Mouse (Mus musculus) ES-Bruce4 (cell line): ENCODE results near the gene Zc3h4. TPM values are rescaled to one million over a fixed set of nuclear protein-coding genes. Genes with fewer than 3 reads are reported as not detected.

ENCODE experiments used
- H3K27ac ChIP-seq: 2 replicates; pipeline ENCODE4 v1.5.1; 2012; ENCODE audit warnings: low read length, inconsistent platforms; ENCODE audit not compliant: insufficient read depth
- H3K27me3 ChIP-seq: 2 replicates; pipeline ENCODE4 v1.6.1; 2012; ENCODE audit warnings: mild to moderate bottlenecking, low read length, inconsistent platforms; ENCODE audit not compliant: control insufficient read depth, poor library complexity, insufficient read depth, severe bottlenecking
- H3K36me3 ChIP-seq: 2 replicates; pipeline ENCODE4 v1.6.1; 2012; ENCODE audit warnings: inconsistent platforms, mild to moderate bottlenecking, low read length, moderate library complexity; ENCODE audit not compliant: control insufficient read depth, poor library complexity, insufficient read depth, severe bottlenecking
- H3K4me1 ChIP-seq: one replicate; pipeline ENCODE4 v1.8.1; 2011; ENCODE audit warnings: low read length; ENCODE audit not compliant: control insufficient read depth, insufficient read depth
- H3K4me3 ChIP-seq: 2 replicates; pipeline ENCODE4 v1.5.1; 2011; ENCODE audit warnings: low read depth, mild to moderate bottlenecking, low read length
- H3K9ac ChIP-seq: 2 replicates; pipeline ENCODE4 v1.6.1; 2012; ENCODE audit warnings: low read depth, mild to moderate bottlenecking, inconsistent platforms; ENCODE audit not compliant: poor library complexity, severe bottlenecking
- H3K9me3 ChIP-seq: replicated peaks from 2 replicates; pipeline ENCODE4 v1.6.1; 2012; ENCODE audit warnings: mild to moderate bottlenecking, low read length, inconsistent platforms; ENCODE audit not compliant: control insufficient read depth, poor library complexity, insufficient read depth, severe bottlenecking
- CTCF ChIP-seq: IDR thresholded peaks from one replicate; pipeline ENCODE4 v1.8.1; 2011; ENCODE audit warnings: low read depth, low read length
- EP300 ChIP-seq: IDR thresholded peaks from 2 replicates; pipeline ENCODE4 v1.6.1; 2011; ENCODE audit warnings: low read depth, low read length; ENCODE audit not compliant: insufficient read depth
- POLR2A ChIP-seq: IDR thresholded peaks from one replicate; pipeline ENCODE4 v1.8.1; 2011; ENCODE audit warnings: low read length; ENCODE audit not compliant: insufficient read depth
- polyA plus RNA-seq: library from polyadenylated mRNA; stranded (reverse); fragments of >200 nt; gene quantifications from 2 replicates; pipeline ENCODE4 v1.2.4, GENCODE M21; 2011; ENCODE audit warnings: low read depth; ENCODE audit not compliant: missing spikeins, insufficient read depth, insufficient read length

The Zc3h4 gene
- polyA plus RNA-seq, 1 experiment: 48.3 TPM

DNA sequence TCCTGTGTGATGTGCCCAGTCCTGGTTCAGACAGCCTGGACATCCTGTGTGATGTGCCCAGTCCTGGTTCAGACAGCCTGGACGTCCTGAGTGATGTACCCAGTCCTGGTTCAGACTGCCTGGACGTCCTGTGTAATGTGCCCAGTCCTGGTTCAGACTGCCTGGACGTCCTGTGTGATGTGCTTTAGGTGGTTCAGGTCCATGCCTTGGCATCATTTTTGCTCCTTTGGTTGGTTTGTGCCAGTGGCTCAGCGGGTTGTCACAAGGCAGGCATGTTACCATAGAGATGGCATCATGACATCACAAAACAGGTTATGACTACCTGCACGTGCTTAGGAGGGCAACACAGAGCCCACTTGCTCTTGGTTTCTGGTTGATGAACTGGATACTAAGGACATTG, 10.4 kb downstream of the Zc3h4 start:
- no peak overlapping the region for H3K4me3 ChIP-seq
- no peaks in the 10 kb centered on the region for H3K9me3 ChIP-seq
- no peak for TF ChIP-seq EP300
- no peak for TF ChIP-seq POLR2A
- TF ChIP-seq CTCF: no peak
- H3K4me1 ChIP-seq: peaks cover 5% of the 10 kb centered on the region
- no peak overlapping the region for H3K27ac ChIP-seq
- no peaks in the 10 kb centered on the region for H3K27me3 ChIP-seq
- no peak overlapping the region for H3K9ac ChIP-seq
- H3K36me3 ChIP-seq: no peaks in the 10 kb centered on the region

DNA sequence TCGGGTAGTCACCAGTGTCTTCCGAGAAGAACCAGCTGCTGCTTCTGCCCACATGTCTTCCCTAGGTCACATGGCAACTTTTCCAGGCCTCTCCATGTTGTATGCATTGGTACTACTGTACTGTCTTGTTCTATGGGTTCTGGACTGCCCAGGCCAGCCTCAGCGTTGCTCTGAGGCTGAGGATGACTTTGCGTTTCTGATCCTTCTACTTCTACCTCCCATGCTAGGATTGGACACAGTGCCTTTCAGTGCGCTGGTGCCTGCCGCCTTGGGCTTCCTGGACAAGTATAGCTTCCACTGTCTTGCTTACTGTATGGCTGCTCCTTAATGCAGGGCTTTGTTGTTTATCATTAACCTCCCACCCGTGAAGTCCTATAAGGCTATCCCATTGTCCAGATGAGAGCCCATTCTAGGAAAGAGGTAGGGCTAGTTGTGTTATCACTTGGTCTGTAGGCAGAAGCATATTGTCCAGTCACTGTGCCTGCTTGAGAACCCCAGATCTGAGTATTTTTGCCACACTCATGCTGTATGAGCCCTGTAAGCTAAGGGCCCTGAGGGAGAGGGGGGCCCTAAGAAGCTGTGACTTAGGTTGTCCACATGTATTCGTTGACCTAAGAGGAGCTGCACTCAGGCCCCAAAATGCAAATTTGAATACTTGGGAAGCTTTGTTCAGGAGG, 11.6 kb downstream of the Zc3h4 start:
- Histone ChIP-seq H3K27me3 (no peaks in the 10 kb centered on the region), H3K36me3 (peaks cover 7% of the 10 kb centered on the region), H3K4me1 (peaks cover 5% of the 10 kb centered on the region), H3K9me3 (no peaks in the 10 kb centered on the region), H3K9ac (no peak overlapping the region), H3K27ac (no peak overlapping the region), H3K4me3 (no peak overlapping the region)
- no peak for TF ChIP-seq EP300
- TF ChIP-seq CTCF: no peak
- no peak for TF ChIP-seq POLR2A

DNA sequence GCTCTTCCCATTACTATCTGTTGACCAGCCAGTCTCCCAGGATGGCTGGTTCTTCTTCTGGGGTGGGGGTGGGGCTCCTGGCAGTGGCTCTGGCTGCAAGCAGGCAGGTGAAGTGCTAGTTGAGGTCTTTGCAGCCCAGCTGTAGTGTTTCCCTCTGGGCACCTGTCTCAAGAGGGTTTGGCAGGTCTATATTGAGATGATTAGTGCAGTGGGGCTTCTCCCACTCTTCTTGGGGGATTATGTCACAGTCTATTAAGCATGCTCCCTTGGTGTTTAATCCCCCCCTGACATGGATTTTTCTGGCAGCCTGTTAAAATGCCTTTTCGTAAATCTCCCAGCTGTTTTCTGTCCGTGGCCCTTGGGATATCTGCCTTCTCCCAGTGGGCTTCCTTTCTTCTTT, 12.2 kb downstream of the Zc3h4 start:
- Histone ChIP-seq H3K4me1 (peaks cover 5% of the 10 kb centered on the region), H3K27ac (no peak overlapping the region), H3K4me3 (no peak overlapping the region), H3K27me3 (no peaks in the 10 kb centered on the region), H3K36me3 (peaks cover 12% of the 10 kb centered on the region), H3K9me3 (no peaks in the 10 kb centered on the region), H3K9ac (no peak overlapping the region)
- no peak for TF ChIP-seq EP300
- no peak for TF ChIP-seq CTCF
- TF ChIP-seq POLR2A: no peak

DNA sequence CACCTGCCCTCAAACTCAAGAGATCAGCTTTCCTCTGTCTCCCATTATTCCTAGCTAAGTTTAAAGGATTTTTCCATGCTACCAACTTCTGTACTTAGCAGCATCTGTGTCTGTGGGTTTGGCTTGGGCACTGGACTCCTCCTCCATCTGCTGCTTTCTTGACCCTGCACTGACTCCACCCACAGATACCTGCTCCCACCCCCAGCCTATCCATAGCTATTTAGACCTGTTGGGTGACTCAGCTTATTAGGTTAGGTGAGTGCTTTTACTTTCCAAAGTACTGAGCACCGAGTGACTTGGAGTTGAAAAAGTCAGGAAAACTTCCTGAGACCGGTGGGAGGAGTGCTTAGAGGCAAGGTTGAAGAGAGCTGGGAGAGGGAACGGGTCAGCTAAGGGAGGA, 14.7 kb downstream of the Zc3h4 start:
- Histone ChIP-seq H3K36me3 (peaks cover 23% of the 10 kb centered on the region), H3K9ac (no peak overlapping the region), H3K27me3 (no peaks in the 10 kb centered on the region), H3K27ac (peak overlapping the region; percentile 88), H3K9me3 (no peaks in the 10 kb centered on the region), H3K4me3 (no peak overlapping the region), H3K4me1 (peaks cover 5% of the 10 kb centered on the region)
- TF ChIP-seq POLR2A (no peak), CTCF (no peak), EP300 (no peak)

DNA sequence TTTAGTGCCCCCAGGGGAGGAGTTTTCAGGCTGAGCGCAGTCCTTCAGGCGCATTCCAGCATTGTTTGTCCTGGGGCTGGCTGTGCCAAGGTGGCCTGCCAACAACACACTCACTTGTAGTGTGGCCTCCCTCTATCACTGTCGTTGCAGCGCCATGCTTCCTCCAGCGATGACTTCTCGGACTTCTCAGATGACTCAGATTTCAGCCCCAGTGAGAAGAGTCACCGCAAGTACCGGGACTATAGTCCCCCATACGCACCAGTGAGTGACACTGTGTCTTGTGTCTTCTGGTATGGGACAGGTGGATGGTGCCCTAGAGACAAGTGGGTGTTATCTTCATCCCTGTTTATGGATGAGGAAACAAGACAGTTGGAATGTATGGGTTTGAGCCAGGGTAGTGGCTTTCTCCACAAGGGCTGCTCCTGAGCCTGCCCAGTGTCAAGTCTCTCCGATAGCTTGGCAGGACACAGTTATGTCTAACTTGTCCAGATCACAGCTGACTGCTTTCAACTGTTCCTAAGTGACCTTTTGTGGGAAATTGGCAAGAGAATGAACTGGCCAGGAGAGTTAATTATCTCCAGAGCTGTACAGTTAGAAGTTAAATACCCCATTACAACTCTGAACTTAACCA, 16.5 kb downstream of the Zc3h4 start:
- H3K4me1 ChIP-seq: peaks cover 3% of the 10 kb centered on the region
- no peaks in the 10 kb centered on the region for H3K9me3 ChIP-seq
- H3K27ac ChIP-seq: no peak overlapping the region
- peaks cover 36% of the 10 kb centered on the region for H3K36me3 ChIP-seq
- H3K9ac ChIP-seq: no peak overlapping the region
- H3K27me3 ChIP-seq: no peaks in the 10 kb centered on the region
- no peak overlapping the region for H3K4me3 ChIP-seq
- TF ChIP-seq CTCF (no peak), POLR2A (no peak), EP300 (no peak)

DNA sequence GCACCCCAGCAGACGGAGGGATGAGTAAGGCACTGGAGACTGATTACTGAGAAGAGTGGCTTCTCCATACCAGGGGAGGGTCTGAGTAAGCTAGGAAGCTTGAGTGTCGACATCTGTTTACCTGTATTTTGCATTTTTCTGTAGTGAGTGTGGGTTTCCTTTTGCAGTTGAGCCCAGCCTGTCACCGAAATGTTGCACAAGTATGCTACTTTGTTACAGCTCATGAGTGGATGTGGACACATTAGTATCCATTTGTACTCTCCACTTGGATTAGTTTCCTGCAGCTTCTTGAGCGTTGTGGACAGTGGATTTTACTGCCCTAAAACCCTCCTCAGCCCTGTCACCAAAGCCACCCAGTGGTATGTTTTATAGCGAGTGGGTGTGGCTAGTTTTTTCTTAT, 18.0 kb downstream of the Zc3h4 start:
- Histone ChIP-seq H3K27me3 (no peaks in the 10 kb centered on the region), H3K27ac (no peak overlapping the region), H3K4me1 (peaks cover 2% of the 10 kb centered on the region), H3K9me3 (no peaks in the 10 kb centered on the region), H3K36me3 (peaks cover 42% of the 10 kb centered on the region), H3K9ac (no peak overlapping the region), H3K4me3 (no peak overlapping the region)
- no peak for TF ChIP-seq CTCF
